Mouse (Mus musculus) heart, postnatal 0 days (tissue): ENCODE measurements around the gene Mllt1. TPM values are rescaled to one million over a fixed set of nuclear protein-coding genes. Genes with fewer than 3 reads are reported as not detected.
"Not testable (repeated sequence)": the region's sequence is repeated elsewhere in the genome, so short reads cannot be mapped to it uniquely, and the experiment has no call there.

Experiments used
- ATAC-seq: fragments of 200-750 bp; cut with Nextera tagmentation; 2 replicates; pipeline ENCODE4 v1.8.0; 2017; ENCODE audit warnings: low read depth, moderate number of reproducible peaks, moderate library complexity; ENCODE audit not compliant: insufficient read depth
- DNase-seq: peaks from one replicate; pipeline ENCODE4 v3.0.0-alpha.2; 2016; ENCODE audit warnings: low spot score
- H3K27ac ChIP-seq: fragments of 300-500 bp; sonication (generic); 2 replicates; pipeline ENCODE4 v1.5.1; 2014; ENCODE audit warnings: low read depth, mild to moderate bottlenecking
- H3K27me3 ChIP-seq: fragments of 300-500 bp; sonication (generic); 2 replicates; pipeline ENCODE4 v1.6.1; 2014; ENCODE audit warnings: low read length, mixed read lengths; ENCODE audit not compliant: control insufficient read depth, insufficient read depth
- H3K36me3 ChIP-seq: fragments of 300-500 bp; sonication (generic); replicated peaks from 2 replicates; pipeline ENCODE4 v1.6.1; 2014; ENCODE audit warnings: low read length, mixed read lengths; ENCODE audit not compliant: control insufficient read depth, insufficient read depth
- H3K4me1 ChIP-seq: fragments of 300-500 bp; sonication (generic); 2 replicates; pipeline ENCODE4 v1.6.1; 2014; ENCODE audit warnings: antibody characterized with exemption; ENCODE audit not compliant: control insufficient read depth, insufficient read depth
- H3K4me2 ChIP-seq: fragments of 300-500 bp; sonication (generic); 2 replicates; pipeline ENCODE4 v1.6.1; 2014; ENCODE audit warnings: low read depth, mild to moderate bottlenecking, low read length, moderate library complexity
- H3K4me3 ChIP-seq: fragments of 300-500 bp; sonication (generic); 2 replicates; pipeline ENCODE4 v1.5.1; 2014; ENCODE audit warnings: low read depth, low read length
- H3K9ac ChIP-seq: fragments of 300-500 bp; sonication (generic); replicated peaks from 2 replicates; pipeline ENCODE4 v1.6.1; 2014; ENCODE audit warnings: low read depth, low read length, mixed read lengths
- H3K9me3 ChIP-seq: fragments of 300-500 bp; sonication (generic); replicated peaks from 2 replicates; pipeline ENCODE4 v1.6.1; 2016; ENCODE audit warnings: low read length; ENCODE audit not compliant: control insufficient read depth
- CTCF ChIP-seq: IDR thresholded peaks from 2 replicates; pipeline ENCODE4 v1.5.1; 2016; ENCODE audit warnings: antibody characterized with exemption, control low read depth, low read depth
- EP300 ChIP-seq: IDR thresholded peaks from 2 replicates; pipeline ENCODE4 v1.6.1; 2016; ENCODE audit warnings: antibody characterized with exemption, low read depth
- WGBS: fragments of 180-500 bp; shearing (Covaris S2); extraction: QIAGEN DNeasy Blood & Tissue Kit; methylation state at CpG from one replicate; pipeline ENCODE4 v1.1.7; 2014; 5-methylcytosine and 5-hydroxymethylcytosine counted together
- polyA plus RNA-seq: library from polyadenylated mRNA; unstranded; fragments of >200 nt; fragmentation: Nextera tagmentation; extraction: Ambion mirVana; gene quantifications from 2 replicates; pipeline ENCODE4 v1.2.1, GENCODE M21; 2015
- total RNA-seq: library from RNA; depleted of rRNA; stranded (reverse); fragments of >200 nt; gene quantifications from 2 replicates; pipeline ENCODE4 v1.2.3, GENCODE M21; 2014; ENCODE audit warnings: low replicate concordance

Mllt1 gene
- total and polyA plus RNA-seq, 2 experiments from 2014 or later: 15.3 to 29.8 TPM

GRCm38 (mm10) chr17:56925998-56926397 lies 9.2 kb downstream of the Mllt1 start:
- TF ChIP-seq CTCF (no peak), EP300 (no peak)
- H3K36me3 ChIP-seq: peaks cover 20% of the 10 kb centered on the region
- no peak overlapping the region for H3K4me3 ChIP-seq
- ATAC-seq: no peak
- WGBS: 82% methylated on average over 2 of the region's 2 CpGs
- no peaks in the 10 kb centered on the region for H3K9me3 ChIP-seq
- no peak overlapping the region for H3K4me2 ChIP-seq
- H3K27me3 ChIP-seq: no peaks in the 10 kb centered on the region
- no peak overlapping the region for H3K27ac ChIP-seq
- no peak for DNase-seq
- no peak overlapping the region for H3K9ac ChIP-seq
- no peaks in the 10 kb centered on the region; the same call in 1 of the 2 replicates for H3K4me1 ChIP-seq

- Histone ChIP-seq H3K9me3 (no peaks in the 10 kb centered on the region), H3K27ac (no peak overlapping the region), H3K4me1 (no peaks in the 10 kb centered on the region), H3K4me2 (no peak overlapping the region), H3K4me3 (no peak overlapping the region), H3K36me3 (peaks cover 32% of the 10 kb centered on the region), H3K27me3 (no peaks in the 10 kb centered on the region), H3K9ac (no peak overlapping the region)
- ATAC-seq (no peak), DNase-seq (no peak)
- TF ChIP-seq EP300 (no peak), CTCF (no peak)
- WGBS: 85% methylated on average over 3 of the region's 3 CpGs
Measured at GRCm38 (mm10) chr17:56919725-56920124, 15.5 kb downstream of the Mllt1 start.

GRCm38 (mm10) chr17:56917166-56917565 lies 18.0 kb downstream of the Mllt1 start:
- H3K27me3 ChIP-seq: no peaks in the 10 kb centered on the region
- TF ChIP-seq EP300 (no peak), CTCF (no peak)
- H3K27ac ChIP-seq: no peak overlapping the region
- WGBS: 82% methylated on average over 2 of the region's 2 CpGs
- ATAC-seq (no peak), DNase-seq (no peak)
- H3K9me3 ChIP-seq: no peaks in the 10 kb centered on the region
- H3K4me2 ChIP-seq: no peak overlapping the region
- no peak overlapping the region for H3K9ac ChIP-seq
- no peak overlapping the region for H3K4me3 ChIP-seq
- peaks cover 28% of the 10 kb centered on the region for H3K36me3 ChIP-seq
- no peaks in the 10 kb centered on the region for H3K4me1 ChIP-seq

GRCm38 (mm10) chr17:56913444-56913843 lies 21.8 kb downstream of the Mllt1 start:
- TF ChIP-seq EP300: no peak
- no peak for TF ChIP-seq CTCF
- Histone ChIP-seq H3K36me3 (peaks cover 22% of the 10 kb centered on the region; the same call in 1 of the 2 replicates), H3K27me3 (no peaks in the 10 kb centered on the region), H3K4me3 (no peak overlapping the region), H3K27ac (no peak overlapping the region), H3K4me2 (no peak overlapping the region), H3K9me3 (no peaks in the 10 kb centered on the region), H3K4me1 (no peaks in the 10 kb centered on the region), H3K9ac (no peak overlapping the region)
- no peak for ATAC-seq
- no peak for DNase-seq

- WGBS: 81% methylated on average over 3 of the region's 3 CpGs
- no peak for ATAC-seq
- Histone ChIP-seq H3K27me3 (no peaks in the 10 kb centered on the region), H3K9ac (no peak overlapping the region), H3K27ac (no peak overlapping the region), H3K4me1 (peaks cover 1% of the 10 kb centered on the region; the same call in 1 of the 2 replicates), H3K4me2 (no peak overlapping the region), H3K4me3 (no peak overlapping the region), H3K9me3 (no peaks in the 10 kb centered on the region), H3K36me3 (peaks cover 21% of the 10 kb centered on the region; the same call in 1 of the 2 replicates)
- TF ChIP-seq CTCF: no peak
- no peak for TF ChIP-seq EP300
- DNase-seq: no peak
Measured at GRCm38 (mm10) chr17:56913023-56913422, 22.2 kb downstream of the Mllt1 start.

GRCm38 (mm10) chr17:56909764-56910163 lies 25.5 kb downstream of the Mllt1 start:
- ATAC-seq, H3K9ac ChIP-seq, H3K27me3 ChIP-seq, H3K4me1 ChIP-seq, H3K27ac ChIP-seq, H3K4me2 ChIP-seq, DNase-seq, H3K4me3 ChIP-seq, H3K9me3 ChIP-seq: not testable (repeated sequence)
- peaks cover 15% of the 10 kb centered on the region for H3K36me3 ChIP-seq
- WGBS: 95% methylated on average over 2 of the region's 2 CpGs
